Mouse (Mus musculus) CH12.LX (cell line): ENCODE measurements around the gene Dbx1. TPM values are rescaled to one million over a fixed set of nuclear protein-coding genes. Genes with fewer than 3 reads are reported as not detected.

Source experiments
- DNase-seq: peaks from one replicate; pipeline ENCODE4 v3.0.0-alpha.2; 2013; ENCODE audit errors: extremely low read depth
- H3K27ac ChIP-seq: 2 replicates; pipeline ENCODE4 v1.5.1; 2012; ENCODE audit warnings: low read depth, mild to moderate bottlenecking, control low read depth, moderate library complexity; ENCODE audit not compliant: insufficient read depth
- H3K27me3 ChIP-seq: replicated peaks from 2 replicates; pipeline ENCODE3; 2012; ENCODE audit warnings: inconsistent platforms
- H3K36me3 ChIP-seq, 2 experiments: replicated peaks in 1 of 2; 2 replicates each; pipeline versions ENCODE3 to v1.6.1; 2012; ENCODE audit warnings: inconsistent platforms in 1 of 2, low read length in 1 of 2, mild to moderate bottlenecking in 1 of 2, mixed read lengths in 1 of 2, moderate library complexity in 1 of 2; ENCODE audit not compliant: control insufficient read depth in 1 of 2, insufficient read depth in 1 of 2
- H3K4me1 ChIP-seq, 2 experiments: 2 replicates each; pipeline ENCODE4 v1.6.1; 2012; ENCODE audit warnings: inconsistent platforms in 1 of 2, moderate library complexity in 1 of 2; ENCODE audit not compliant: insufficient read depth in 2 of 2, control insufficient read depth in 1 of 2
- H3K4me2 ChIP-seq: 2 replicates; pipeline ENCODE4 v1.6.1; 2012; ENCODE audit warnings: low read depth, mild to moderate bottlenecking, control low read depth; ENCODE audit not compliant: poor library complexity, insufficient read depth, severe bottlenecking
- H3K4me3 ChIP-seq, 3 experiments: fragments of 150-350 bp in 1 of 3; sonication (generic) in 1 of 3; replicated peaks in 1 of 3; 2 replicates each; pipeline versions ENCODE3 to v1.5.1; 2011 to 2012; ENCODE audit warnings: low read depth in 2 of 3, low read length in 2 of 3, mild to moderate bottlenecking in 2 of 3, moderate library complexity in 2 of 3, control low read depth in 1 of 3, improper control_type of control experiment in 1 of 3, inconsistent platforms in 1 of 3, mixed read lengths in 1 of 3; ENCODE audit not compliant: poor library complexity in 1 of 3
- H3K79me2 ChIP-seq: replicated peaks from 2 replicates; pipeline ENCODE4 v1.6.1; 2012; ENCODE audit warnings: mild to moderate bottlenecking, moderate library complexity; ENCODE audit not compliant: control insufficient read depth, poor library complexity, insufficient read depth, severe bottlenecking; ENCODE audit errors: extremely low read depth
- H3K9ac ChIP-seq: 2 replicates; pipeline ENCODE4 v1.6.1; 2012; ENCODE audit warnings: low read depth, mild to moderate bottlenecking, control low read depth, moderate library complexity; ENCODE audit not compliant: insufficient read depth
- H3K9me3 ChIP-seq: replicated peaks from 2 replicates; pipeline ENCODE3; 2012; ENCODE audit warnings: low read length, inconsistent platforms, mixed read lengths
- BHLHE40 ChIP-seq: IDR thresholded peaks from 2 replicates; pipeline ENCODE4 v1.6.1; 2011; ENCODE audit warnings: mild to moderate bottlenecking, low read depth, low read length, improper control_type of control experiment
- CHD2 ChIP-seq: IDR thresholded peaks from 2 replicates; pipeline ENCODE4 v1.6.1; 2011; ENCODE audit warnings: low read length, improper control_type of control experiment
- E2F4 ChIP-seq: IDR thresholded peaks from 2 replicates; pipeline ENCODE4 v1.6.1; 2011; ENCODE audit warnings: low read depth, low read length, improper control_type of control experiment; ENCODE audit not compliant: insufficient replicate concordance
- ELF1 ChIP-seq: IDR thresholded peaks from 2 replicates; pipeline ENCODE4 v1.6.1; 2014; ENCODE audit warnings: low read depth, mild to moderate bottlenecking, inconsistent platforms, low read length, improper control_type of control experiment
- GABPA ChIP-seq: IDR thresholded peaks from 2 replicates; pipeline ENCODE4 v1.6.1; 2012; ENCODE audit warnings: low read depth, low read length, improper control_type of control experiment, inconsistent platforms; ENCODE audit not compliant: insufficient replicate concordance
- HCFC1 ChIP-seq: IDR thresholded peaks from 2 replicates; pipeline ENCODE4 v1.6.1; 2012; ENCODE audit warnings: low read depth, mild to moderate bottlenecking, inconsistent platforms, low read length, improper control_type of control experiment
- KAT2A ChIP-seq: IDR thresholded peaks from 2 replicates; pipeline ENCODE4 v1.6.1; 2012; ENCODE audit warnings: low read length, improper control_type of control experiment, inconsistent platforms; ENCODE audit not compliant: insufficient replicate concordance
- MAFK ChIP-seq: IDR thresholded peaks from 2 replicates; pipeline ENCODE4 v1.6.1; 2011; ENCODE audit warnings: low read length, improper control_type of control experiment; ENCODE audit not compliant: insufficient replicate concordance
- MXI1 ChIP-seq: IDR thresholded peaks from 2 replicates; pipeline ENCODE4 v1.6.1; 2011; ENCODE audit warnings: mild to moderate bottlenecking, low read depth, low read length, improper control_type of control experiment
- MYC ChIP-seq: IDR thresholded peaks from 2 replicates; pipeline ENCODE4 v1.6.1; 2011; ENCODE audit warnings: low read depth, mild to moderate bottlenecking, improper control_type of control experiment, low read length
- NELFE ChIP-seq: IDR thresholded peaks from 2 replicates; pipeline ENCODE4 v1.6.1; 2011; ENCODE audit warnings: low read depth, low read length, improper control_type of control experiment
- NRF1 ChIP-seq: IDR thresholded peaks from 2 replicates; pipeline ENCODE4 v1.6.1; 2014; ENCODE audit warnings: low read depth, mild to moderate bottlenecking, inconsistent platforms, low read length, improper control_type of control experiment, moderate library complexity
- PAX5 ChIP-seq: IDR thresholded peaks from 2 replicates; pipeline ENCODE4 v1.6.1; 2012; ENCODE audit warnings: low read length, inconsistent platforms, mixed read lengths
- POLR2AphosphoS2 ChIP-seq: IDR thresholded peaks from 2 replicates; pipeline ENCODE4 v1.6.1; 2011; ENCODE audit warnings: low read depth, low read length, improper control_type of control experiment
- SIN3A ChIP-seq: IDR thresholded peaks from 2 replicates; pipeline ENCODE4 v1.6.1; 2012; ENCODE audit warnings: low read length, improper control_type of control experiment, inconsistent platforms
- SMC3 ChIP-seq: IDR thresholded peaks from 2 replicates; pipeline ENCODE4 v1.6.1; 2011; ENCODE audit warnings: low read depth, low read length, improper control_type of control experiment
- TCF12 ChIP-seq: IDR thresholded peaks from 2 replicates; pipeline ENCODE4 v1.6.1; 2014; ENCODE audit warnings: low read depth, mild to moderate bottlenecking, inconsistent platforms, low read length, improper control_type of control experiment
- UBTF ChIP-seq: IDR thresholded peaks from 2 replicates; pipeline ENCODE4 v1.6.1; 2012; ENCODE audit warnings: low read depth, mild to moderate bottlenecking, inconsistent platforms, low read length, improper control_type of control experiment, moderate library complexity
- USF2 ChIP-seq: conservative IDR thresholded peaks from 2 replicates; pipeline ENCODE4 v1.6.1; 2011; ENCODE audit warnings: low read depth, low read length, improper control_type of control experiment
- ZNF384 ChIP-seq: IDR thresholded peaks from 2 replicates; pipeline ENCODE4 v1.6.1; 2012; ENCODE audit warnings: low read depth, low read length, improper control_type of control experiment, inconsistent platforms
- dilution Hi-C: fragments of 300-500 bp; cut with MboI; formaldehyde crosslinking; loops from 2 replicates; pipeline ENCODE4 v1.14.3; 2020; ENCODE audit warnings: low sequenced_read_pairs; ENCODE audit not compliant: extremely low pct_unique_long_range_greater_than_20kb, extremely low pct_ligation_motif_present
- in situ Hi-C: fragments of 300-500 bp; cut with MboI; formaldehyde crosslinking; loops from 3 replicates; pipeline ENCODE4 v1.14.3; 2019; ENCODE audit warnings: low sequenced_read_pairs, low pct_ligation_motif_present, low pct_unique_long_range_greater_than_20kb, mixed read lengths
- polyA plus RNA-seq: library from polyadenylated mRNA; unstranded; fragments of >175 nt; gene quantifications from 2 replicates; pipeline ENCODE4 v1.2.1, GENCODE M21; 2012; ENCODE audit warnings: low read depth; ENCODE audit not compliant: insufficient read length
- total RNA-seq, 2 experiments: library from RNA; depleted of rRNA; stranded (reverse); fragments of 300-350 nt in 1 of 2; fragments of >200 nt in 1 of 2; gene quantifications; 2 replicates each; pipeline ENCODE4 v1.2.3; 2012 to 2014

The Dbx1 gene
- total and polyA plus RNA-seq, 3 experiments = 0.43 TPM; not detected in 2

DNA sequence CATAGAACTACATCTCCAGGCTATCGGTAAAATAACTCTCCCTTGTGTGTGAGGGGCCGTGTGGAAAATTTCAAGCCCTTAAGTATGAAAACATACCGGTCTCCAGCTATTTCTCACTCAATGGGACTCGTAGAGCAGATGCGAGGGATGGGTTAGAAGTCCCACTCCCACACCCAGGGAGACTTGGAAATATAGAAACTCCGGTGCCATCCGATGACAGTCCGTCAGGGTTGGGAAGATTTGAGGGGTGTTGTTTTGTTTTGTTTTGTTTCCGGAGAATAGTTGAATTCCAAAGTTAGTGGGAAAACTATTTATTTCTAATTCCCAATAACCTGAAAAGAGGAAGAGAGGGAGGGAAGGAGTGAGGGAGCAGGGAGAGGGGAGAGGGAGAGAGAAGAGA lies 632 bp upstream of the Dbx1 start:
- Histone ChIP-seq H3K4me1 (peaks cover 4 to 21% of the 10 kb centered on the region in 2 experiments), H3K9ac (no peak overlapping the region), H3K4me2 (no peak overlapping the region), H3K27me3 (no peaks in the 10 kb centered on the region), H3K4me3 (no peak overlapping the region), H3K36me3 (no peaks in the 10 kb centered on the region), H3K79me2 (no peaks in the 10 kb centered on the region), H3K9me3 (peaks cover 18% of the 10 kb centered on the region), H3K27ac (no peak overlapping the region)
- TF ChIP-seq SMC3 = no peak
- no peak for TF ChIP-seq TCF12
- TF ChIP-seq GABPA = no peak
- TF ChIP-seq NRF1 = no peak
- no peak for TF ChIP-seq E2F4
- TF ChIP-seq HCFC1 = no peak
- no peak for TF ChIP-seq USF2
- no peak for TF ChIP-seq NELFE
- no peak for TF ChIP-seq UBTF
- TF ChIP-seq ELF1 = no peak
- no peak for TF ChIP-seq MXI1
- in situ Hi-C loops = no loop called here
- dilution Hi-C loops = no loop called here
- no peak for DNase-seq

GRCm38 (mm10) chr7:49635971-49636370 lies 678 bp downstream of the Dbx1 start:
- Histone ChIP-seq H3K36me3 (no peaks in the 10 kb centered on the region), H3K27ac (no peak overlapping the region), H3K4me3 (no peak overlapping the region), H3K4me1 (peaks cover 4 to 19% of the 10 kb centered on the region in 2 experiments), H3K9me3 (peaks cover 22% of the 10 kb centered on the region), H3K79me2 (no peaks in the 10 kb centered on the region), H3K4me2 (no peak overlapping the region), H3K9ac (no peak overlapping the region), H3K27me3 (no peaks in the 10 kb centered on the region)
- TF ChIP-seq CHD2 (no peak), KAT2A (no peak), POLR2AphosphoS2 (no peak), PAX5 (no peak), BHLHE40 (no peak), UBTF (no peak), SIN3A (no peak), MYC (no peak), USF2 (no peak), HCFC1 (no peak), ZNF384 (no peak), MAFK (no peak)
- in situ Hi-C loops (no loop called here), dilution Hi-C loops (no loop called here)
- no peak for DNase-seq
